Mouse (Mus musculus) limb, embryonic 14.5 days (tissue): ENCODE results near the gene Tmeff1. TPM values are rescaled to one million over a fixed set of nuclear protein-coding genes. Genes with fewer than 3 reads are reported as not detected.

Source experiments
- ATAC-seq: fragments of 200-750 bp; cut with Nextera tagmentation; 2 replicates; pipeline ENCODE4 v1.8.0; 2017; ENCODE audit warnings: low read depth, moderate number of reproducible peaks, moderate TSS enrichment; ENCODE audit not compliant: low FRiP score
- DNase-seq: peaks from one replicate; pipeline ENCODE4 v3.0.0-alpha.2; 2015; ENCODE audit warnings: low spot score
- H3K27ac ChIP-seq: fragments of 300-500 bp; sonication (generic); replicated peaks from 2 replicates; pipeline ENCODE4 v1.5.1; 2014; ENCODE audit warnings: low read depth, mild to moderate bottlenecking, low read length, moderate library complexity, mixed read lengths
- H3K27me3 ChIP-seq: fragments of 300-500 bp; sonication (generic); 2 replicates; pipeline ENCODE4 v1.6.1; 2014; ENCODE audit warnings: low read length, mixed read lengths; ENCODE audit not compliant: control insufficient read depth, insufficient read depth
- H3K36me3 ChIP-seq: fragments of 300-500 bp; sonication (generic); 2 replicates; pipeline ENCODE4 v1.6.1; 2014; ENCODE audit warnings: mild to moderate bottlenecking, low read length, moderate library complexity, mixed read lengths; ENCODE audit not compliant: control insufficient read depth, insufficient read depth
- H3K4me1 ChIP-seq: fragments of 300-500 bp; sonication (generic); 2 replicates; pipeline ENCODE4 v1.6.1; 2014; ENCODE audit warnings: antibody characterized with exemption, low read length, mixed read lengths; ENCODE audit not compliant: control insufficient read depth, insufficient read depth
- H3K4me2 ChIP-seq: fragments of 300-500 bp; sonication (generic); replicated peaks from 2 replicates; pipeline ENCODE4 v1.6.1; 2014; ENCODE audit warnings: low read depth, mild to moderate bottlenecking, low read length, moderate library complexity; ENCODE audit not compliant: severe bottlenecking
- H3K4me3 ChIP-seq: fragments of 300-500 bp; sonication (generic); replicated peaks from 2 replicates; pipeline ENCODE4 v1.5.1; 2014; ENCODE audit warnings: low read length
- H3K9ac ChIP-seq: fragments of 300-500 bp; sonication (generic); 2 replicates; pipeline ENCODE4 v1.6.1; 2014; ENCODE audit warnings: mild to moderate bottlenecking, low read depth, low read length, moderate library complexity; ENCODE audit not compliant: severe bottlenecking
- H3K9me3 ChIP-seq: fragments of 300-500 bp; sonication (generic); 2 replicates; pipeline ENCODE4 v1.6.1; 2016; ENCODE audit warnings: low read length; ENCODE audit not compliant: control insufficient read depth
- POLR2A ChIP-seq: fragments of 200-500 bp; IDR thresholded peaks from 2 replicates; pipeline ENCODE4 v1.8.0; 2012; ENCODE audit warnings: inconsistent platforms, mild to moderate bottlenecking, moderate library complexity, borderline replicate concordance; ENCODE audit not compliant: insufficient read depth, insufficient read length; ENCODE audit errors: extremely low read depth
- WGBS: fragments of 180-500 bp; shearing (Covaris S2); extraction: QIAGEN DNeasy Blood & Tissue Kit; methylation state at CpG from one replicate; pipeline ENCODE4 v1.1.7; 2014; 5-methylcytosine and 5-hydroxymethylcytosine counted together
- polyA plus RNA-seq, 2 experiments: library from polyadenylated mRNA; depleted of rRNA in 1 of 2; stranded (reverse) in 1 of 2; unstranded in 1 of 2; fragments of >200 nt; fragmentation: Nextera tagmentation in 1 of 2; extraction: Ambion mirVana in 1 of 2; gene quantifications; 2 replicates each; pipeline versions ENCODE4 v1.2.1 to v1.2.3; 2012 to 2014

Tmeff1 gene
- polyA plus RNA-seq, 2 experiments, result 55.4 to 71.7 TPM

GRCm38 (mm10) chr4:48690640-48691039, 105.7 kb downstream of the Tmeff1 start:
- ATAC-seq (no peak), DNase-seq (peak; percentile 25)
- H3K4me1 ChIP-seq, result no peaks in the 10 kb centered on the region
- no peaks in the 10 kb centered on the region for H3K27me3 ChIP-seq
- no peak for TF ChIP-seq POLR2A
- no peaks in the 10 kb centered on the region for H3K36me3 ChIP-seq
- no peak overlapping the region for H3K4me2 ChIP-seq
- no peak overlapping the region for H3K4me3 ChIP-seq
- H3K9me3 ChIP-seq, result no peaks in the 10 kb centered on the region
- H3K9ac ChIP-seq, result no peak overlapping the region
- whole genome bisulfite sequencing, result 80% methylated on average over 9 of the region's 9 CpGs
- H3K27ac ChIP-seq, result no peak overlapping the region

DNA sequence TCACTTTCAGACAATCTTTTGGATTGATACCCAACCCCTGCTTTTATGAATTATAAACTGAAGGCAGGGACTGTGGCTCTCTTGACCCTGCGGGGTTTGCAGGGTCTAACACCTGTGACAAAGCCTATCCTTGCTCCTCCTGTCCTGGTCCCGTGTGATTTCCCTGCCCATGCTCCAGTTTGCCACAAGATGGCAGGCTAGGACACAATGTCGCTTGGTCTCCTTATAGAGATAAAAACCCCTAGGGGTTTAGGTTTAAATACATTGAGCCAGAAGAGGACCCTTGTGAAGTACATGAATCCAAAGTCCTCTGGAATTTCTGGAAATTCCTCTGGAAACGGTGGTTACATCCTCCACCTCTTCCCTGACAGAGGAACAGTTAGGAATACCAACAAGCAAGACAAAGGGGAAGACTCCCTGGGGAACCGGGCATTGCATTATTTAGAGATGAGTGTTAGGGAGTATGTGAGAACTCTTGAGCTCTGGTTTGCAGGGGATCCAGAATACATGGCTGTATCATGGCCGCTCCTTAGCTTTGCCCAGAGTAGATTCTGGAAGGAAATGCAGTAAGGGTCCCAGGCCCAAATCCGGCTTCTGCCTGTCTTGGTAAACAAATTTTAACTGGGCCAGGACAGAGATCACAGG, 106.9 kb downstream of the Tmeff1 start:
- no peak overlapping the region for H3K4me2 ChIP-seq
- no peaks in the 10 kb centered on the region for H3K36me3 ChIP-seq
- no peak overlapping the region for H3K4me3 ChIP-seq
- ATAC-seq (peak; percentile 47; the same call in 1 of the 2 replicates), DNase-seq (peak; percentile 65)
- WGBS, result 40% methylated on average over 7 of the region's 7 CpGs
- H3K27me3 ChIP-seq, result no peaks in the 10 kb centered on the region
- TF ChIP-seq POLR2A, result no peak
- H3K9ac ChIP-seq, result no peak overlapping the region
- H3K27ac ChIP-seq, result no peak overlapping the region
- no peaks in the 10 kb centered on the region for H3K4me1 ChIP-seq
- no peaks in the 10 kb centered on the region for H3K9me3 ChIP-seq

GRCm38 (mm10) chr4:48692736-48693292, 107.8 kb downstream of the Tmeff1 start:
- Histone ChIP-seq H3K4me2 (no peak overlapping the region), H3K27me3 (no peaks in the 10 kb centered on the region), H3K9me3 (no peaks in the 10 kb centered on the region), H3K36me3 (no peaks in the 10 kb centered on the region), H3K9ac (no peak overlapping the region), H3K27ac (no peak overlapping the region), H3K4me3 (no peak overlapping the region), H3K4me1 (no peaks in the 10 kb centered on the region)
- ATAC-seq (no peak), DNase-seq (no peak)
- 32% methylated on average over 9 of the region's 9 CpGs for WGBS
- no peak for TF ChIP-seq POLR2A

DNA sequence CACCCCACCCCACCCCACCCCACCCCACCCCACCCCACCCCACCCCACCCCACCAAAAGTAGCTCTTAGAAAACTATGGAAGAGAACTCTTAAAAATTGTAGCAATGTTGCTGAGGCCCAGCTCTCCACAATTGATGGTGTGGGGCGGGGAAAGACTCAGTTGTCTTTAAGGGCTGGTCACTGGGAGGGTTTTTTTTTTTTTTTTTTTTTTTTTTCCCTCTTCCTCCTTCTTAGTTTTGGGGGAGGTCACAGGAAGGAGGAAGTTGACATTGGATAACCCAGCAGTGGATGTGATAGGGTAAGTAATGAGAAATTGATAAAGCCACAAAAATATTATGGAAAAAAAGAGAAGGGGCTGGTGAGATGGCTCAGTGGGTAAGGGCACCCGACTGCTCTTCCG, 111.7 kb downstream of the Tmeff1 start:
- Histone ChIP-seq H3K4me2 (no peak overlapping the region), H3K4me3 (no peak overlapping the region), H3K9ac (no peak overlapping the region), H3K27ac (no peak overlapping the region), H3K27me3 (no peaks in the 10 kb centered on the region), H3K4me1 (no peaks in the 10 kb centered on the region), H3K9me3 (no peaks in the 10 kb centered on the region), H3K36me3 (no peaks in the 10 kb centered on the region)
- ATAC-seq (no peak), DNase-seq (no peak)
- 87% methylated on average over 3 of the region's 3 CpGs for WGBS
- TF ChIP-seq POLR2A, result no peak

- WGBS, result 57% methylated on average over 11 of the region's 11 CpGs
- TF ChIP-seq POLR2A, result no peak
- no peak for ATAC-seq
- no peaks in the 10 kb centered on the region for H3K9me3 ChIP-seq
- H3K4me1 ChIP-seq, result no peaks in the 10 kb centered on the region
- no peak overlapping the region for H3K4me2 ChIP-seq
- H3K36me3 ChIP-seq, result no peaks in the 10 kb centered on the region
- H3K9ac ChIP-seq, result no peak overlapping the region
- H3K27ac ChIP-seq, result no peak overlapping the region
- no peak for DNase-seq
- H3K27me3 ChIP-seq, result no peaks in the 10 kb centered on the region
- H3K4me3 ChIP-seq, result no peak overlapping the region
These were observed 112.3 kb downstream of the Tmeff1 start for GRCm38 (mm10) chr4:48697302-48697701.

Other genes with a start within 250 kb of the Tmeff1 start
- 39.3 and 40.5 TPM in 2 replicates for gene Tex10, start 111.7 kb upstream of the Tmeff1 start, polyA plus RNA-seq (2012; rRNA removed)
- 59.2 and 65.1 TPM in 2 replicates for gene Tex10, start 111.7 kb upstream of the Tmeff1 start, polyA plus RNA-seq (2014; fragmentation: Nextera tagmentation; extraction: Ambion mirVana)
- gene Msantd3, start 45.2 kb upstream of the Tmeff1 start, polyA plus RNA-seq (2012; rRNA removed), result 24.7 and 35.6 TPM in 2 replicates
- 25.4 and 26.2 TPM in 2 replicates for gene Msantd3, start 45.2 kb upstream of the Tmeff1 start, polyA plus RNA-seq (2014; fragmentation: Nextera tagmentation; extraction: Ambion mirVana)
- 2.7 and 5.2 TPM in 2 replicates for gene Cavin4, start 78.3 kb downstream of the Tmeff1 start, polyA plus RNA-seq (2012; rRNA removed)
- 3.4 and 5.7 TPM in 2 replicates for gene Cavin4, start 78.3 kb downstream of the Tmeff1 start, polyA plus RNA-seq (2014; fragmentation: Nextera tagmentation; extraction: Ambion mirVana)